In the genomic region with DNA sequence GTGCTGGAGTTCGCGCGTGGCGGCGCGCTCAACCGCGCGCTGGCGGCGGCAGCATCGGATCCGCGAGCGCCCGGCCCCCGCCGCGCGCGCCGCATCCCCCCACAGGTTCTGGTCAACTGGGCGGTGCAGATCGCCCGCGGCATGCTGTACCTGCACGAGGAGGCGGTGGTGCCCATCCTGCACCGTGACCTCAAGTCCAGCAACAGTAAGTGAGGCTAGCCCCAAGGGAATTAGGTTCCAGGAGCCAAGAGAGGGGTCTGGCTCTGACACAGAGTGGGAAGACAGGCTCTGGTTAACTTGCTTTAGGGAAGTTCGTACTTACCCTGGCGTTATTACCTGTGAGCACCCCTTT, we compare ENCODE assay signal across 9 mouse cellular contexts. TPM values are rescaled to one million over a fixed set of nuclear protein-coding genes. Genes with fewer than 3 reads are reported as not detected.
A peak's percentile ranks its signal among the peaks of the same experiment; 100 is the strongest.
DNase-seq lines count a peak whose midpoint lies in the region; ATAC-seq lines count a peak whose summit lies in the region.
"Had no signal": no experiment of that assay in that cellular context is flagged by ENCODE, and none has a peak within 500 bp of the region (broad histone marks: within the 10 kb centered on the region; RNA-seq: fewer than 3 reads in every experiment).

No protein-coding gene starts in this region.

- H3K27ac ChIP-seq in heart, embryonic 13.5 days (replicated peaks), result no peak overlapping the region
- H3K27ac ChIP-seq in embryonic facial prominence, embryonic 11.5 days (replicated peaks; ENCODE audit: low read depth, low read length), result no peak overlapping the region
- H3K27ac ChIP-seq in intestine, embryonic 15.5 days, result peak overlapping the region; percentile 67; the same call in 1 of the 2 replicates
- no peak overlapping the region for H3K27ac ChIP-seq in midbrain, embryonic 13.5 days

- WGBS in heart, embryonic 13.5 days, result 2% methylated on average over 31 of the region's 31 CpGs
- WGBS in embryonic facial prominence, embryonic 11.5 days, result 2% methylated on average over 30 of the region's 31 CpGs
- WGBS in intestine, embryonic 15.5 days, result 2% methylated on average over 31 of the region's 31 CpGs
- 3% methylated on average over 31 of the region's 31 CpGs for WGBS in midbrain, embryonic 13.5 days

- peaks cover 75% of the 10 kb centered on the region for H3K27me3 ChIP-seq in heart, embryonic 13.5 days (replicated peaks)
- H3K27me3 ChIP-seq in embryonic facial prominence, embryonic 11.5 days (ENCODE audit: control insufficient read depth, insufficient read depth, low read length), result peaks cover 39% of the 10 kb centered on the region
- H3K27me3 ChIP-seq in intestine, embryonic 15.5 days (replicated peaks), result peaks cover 40% of the 10 kb centered on the region
- peaks cover 75% of the 10 kb centered on the region for H3K27me3 ChIP-seq in midbrain, embryonic 13.5 days

- H3K4me2 ChIP-seq in heart, embryonic 13.5 days, result peak overlapping the region; percentile 99
- peak overlapping the region; percentile 99 for H3K4me2 ChIP-seq in embryonic facial prominence, embryonic 11.5 days (ENCODE audit: low read depth, low read length)
- H3K4me2 ChIP-seq in intestine, embryonic 15.5 days (replicated peaks), result peak overlapping the region; percentile 95
- peak overlapping the region; percentile 95 for H3K4me2 ChIP-seq in midbrain, embryonic 13.5 days (replicated peaks)

- intact Hi-C loops in heart, postnatal 25 days (cut with DNase I), result no loop called here
- intact Hi-C loops in left cerebral cortex, postnatal 14 days (cut with DNase I), result no loop called here

- no peaks in the 10 kb centered on the region for H3K36me3 ChIP-seq in heart, embryonic 13.5 days
- no peaks in the 10 kb centered on the region for H3K36me3 ChIP-seq in embryonic facial prominence, embryonic 11.5 days (replicated peaks; ENCODE audit: control insufficient read depth, insufficient read depth, low read depth, low read length)
- no peaks in the 10 kb centered on the region for H3K36me3 ChIP-seq in intestine, embryonic 15.5 days
- H3K36me3 ChIP-seq in midbrain, embryonic 13.5 days, result no peaks in the 10 kb centered on the region

- peak overlapping the region; percentile 67 for H3K4me3 ChIP-seq in heart, embryonic 13.5 days
- peak overlapping the region; percentile 50 for H3K4me3 ChIP-seq in embryonic facial prominence, embryonic 11.5 days (ENCODE audit: low read depth, low read length)
- peak overlapping the region; percentile 60 for H3K4me3 ChIP-seq in intestine, embryonic 15.5 days (replicated peaks)
- H3K4me3 ChIP-seq in midbrain, embryonic 13.5 days (replicated peaks), result peak overlapping the region; percentile 55

- H3K4me1 ChIP-seq in heart, embryonic 13.5 days, result peaks cover 12% of the 10 kb centered on the region
- peaks cover 4% of the 10 kb centered on the region for H3K4me1 ChIP-seq in embryonic facial prominence, embryonic 11.5 days (ENCODE audit: control insufficient read depth, insufficient read depth, low read length)
- H3K4me1 ChIP-seq in intestine, embryonic 15.5 days (replicated peaks), result peaks cover 29% of the 10 kb centered on the region
- peaks cover 16% of the 10 kb centered on the region for H3K4me1 ChIP-seq in midbrain, embryonic 13.5 days (replicated peaks)

- no peak for ATAC-seq in heart, embryonic 13.5 days (ENCODE audit: extremely low read depth, insufficient number of reproducible peaks, low FRiP score, low TSS enrichment)
- no peak for ATAC-seq in embryonic facial prominence, embryonic 11.5 days (replicated peaks; ENCODE audit: insufficient number of reproducible peaks, low FRiP score, low TSS enrichment, low read depth)
- ATAC-seq in intestine, embryonic 15.5 days, result no peak
- 0 out of 2 replicates have a peak, but pooled peaks have one; percentile 12 for ATAC-seq in midbrain, embryonic 13.5 days

- H3K9ac ChIP-seq in heart, embryonic 13.5 days, result peak overlapping the region; percentile 68
- peak overlapping the region; percentile 25 for H3K9ac ChIP-seq in embryonic facial prominence, embryonic 11.5 days (replicated peaks; ENCODE audit: low read length)
- peak overlapping the region; percentile 62 for H3K9ac ChIP-seq in intestine, embryonic 15.5 days
- peak overlapping the region; percentile 59 for H3K9ac ChIP-seq in midbrain, embryonic 13.5 days (replicated peaks)

- DNase-seq in heart, postnatal 25 days (ENCODE audit: low spot score), result no peak
- no peak for DNase-seq in embryonic facial prominence, embryonic 11.5 days (ENCODE audit: low spot score)
- DNase-seq in thymus, postnatal 0 days (ENCODE audit: low spot score), result no peak
- DNase-seq in right cerebral cortex, postnatal 10 days (ENCODE audit: low spot score in 2 of 2), result no peak
- DNase-seq in left cerebral cortex, postnatal 14 days (ENCODE audit: low spot score in 2 of 2), result no peak

- H3K9me3 ChIP-seq in heart, embryonic 13.5 days, result peaks cover 3% of the 10 kb centered on the region; the same call in 1 of the 2 replicates
- H3K9me3 ChIP-seq in embryonic facial prominence, embryonic 11.5 days (replicated peaks; ENCODE audit: control insufficient read depth, low read length), result no peaks in the 10 kb centered on the region
- H3K9me3 ChIP-seq in intestine, embryonic 15.5 days, result no peaks in the 10 kb centered on the region
- 0 out of 2 replicates have a peak, but pooled peaks cover 4% of the 10 kb centered on the region for H3K9me3 ChIP-seq in midbrain, embryonic 13.5 days

RNA-seq across cellular contexts. Expression of a gene that starts 1.0 kb away (rescaled TPM):
- 0.23 and 0.28 TPM in 2 replicates for polyA plus RNA-seq in heart, embryonic 13.5 days (2015; fragmentation: Nextera tagmentation; extraction: Ambion mirVana)
- total RNA-seq in heart, postnatal 25 days (2021), result under 1 TPM; 0.60 to 0.73 TPM
- 0.08 and 0.10 TPM in 2 replicates for polyA plus RNA-seq in embryonic facial prominence, embryonic 11.5 days (2014; fragmentation: Nextera tagmentation; extraction: Ambion mirVana)
- polyA plus RNA-seq in intestine, embryonic 15.5 days (2015; fragmentation: Nextera tagmentation; extraction: Ambion mirVana), result 4.2 and 4.5 TPM in 2 replicates
- polyA plus RNA-seq in midbrain, embryonic 13.5 days (2015; fragmentation: Nextera tagmentation; extraction: Ambion mirVana), result 0.13 and 0.16 TPM in 2 replicates
- polyA plus RNA-seq in thymus, postnatal 0 days (2015; fragmentation: Nextera tagmentation; extraction: Ambion mirVana), result 0.03 TPM in 1 of 2 replicates, not detected in the other
- 1 to 10 TPM; 1.5 to 2.2 TPM for total RNA-seq in left cerebral cortex, postnatal 14 days (2021)
- total RNA-seq: common myeloid progenitor, adult 5-6 weeks had no signal

RNA-seq across cellular contexts. Expression of a gene that starts 13.1 kb away (rescaled TPM):
- polyA plus RNA-seq in heart, embryonic 13.5 days (2015; fragmentation: Nextera tagmentation; extraction: Ambion mirVana), result 0.07 and 0.08 TPM in 2 replicates
- under 1 TPM; 0.44 to 0.50 TPM for total RNA-seq in heart, postnatal 25 days (2021)
- polyA plus RNA-seq in embryonic facial prominence, embryonic 11.5 days (2014; fragmentation: Nextera tagmentation; extraction: Ambion mirVana), result 0.07 and 0.25 TPM in 2 replicates
- 0.11 and 0.13 TPM in 2 replicates for polyA plus RNA-seq in intestine, embryonic 15.5 days (2015; fragmentation: Nextera tagmentation; extraction: Ambion mirVana)
- polyA plus RNA-seq in midbrain, embryonic 13.5 days (2015; fragmentation: Nextera tagmentation; extraction: Ambion mirVana), result 3.6 and 3.8 TPM in 2 replicates
- polyA plus RNA-seq in thymus, postnatal 0 days (2015; fragmentation: Nextera tagmentation; extraction: Ambion mirVana), result 0.03 and 0.07 TPM in 2 replicates
- total RNA-seq in left cerebral cortex, postnatal 14 days (2021), result 10 to 100 TPM; 80.3 to 83.2 TPM
- total RNA-seq: common myeloid progenitor, adult 5-6 weeks had no signal
